Mouse (Mus musculus): ENCODE results near the gene Katnb1.

Gene Katnb1

GRCm38 (mm10) chr8:95084744-95085431 is 3.9 kb downstream of the Katnb1 start:
- no peak for DNase-seq

DNA sequence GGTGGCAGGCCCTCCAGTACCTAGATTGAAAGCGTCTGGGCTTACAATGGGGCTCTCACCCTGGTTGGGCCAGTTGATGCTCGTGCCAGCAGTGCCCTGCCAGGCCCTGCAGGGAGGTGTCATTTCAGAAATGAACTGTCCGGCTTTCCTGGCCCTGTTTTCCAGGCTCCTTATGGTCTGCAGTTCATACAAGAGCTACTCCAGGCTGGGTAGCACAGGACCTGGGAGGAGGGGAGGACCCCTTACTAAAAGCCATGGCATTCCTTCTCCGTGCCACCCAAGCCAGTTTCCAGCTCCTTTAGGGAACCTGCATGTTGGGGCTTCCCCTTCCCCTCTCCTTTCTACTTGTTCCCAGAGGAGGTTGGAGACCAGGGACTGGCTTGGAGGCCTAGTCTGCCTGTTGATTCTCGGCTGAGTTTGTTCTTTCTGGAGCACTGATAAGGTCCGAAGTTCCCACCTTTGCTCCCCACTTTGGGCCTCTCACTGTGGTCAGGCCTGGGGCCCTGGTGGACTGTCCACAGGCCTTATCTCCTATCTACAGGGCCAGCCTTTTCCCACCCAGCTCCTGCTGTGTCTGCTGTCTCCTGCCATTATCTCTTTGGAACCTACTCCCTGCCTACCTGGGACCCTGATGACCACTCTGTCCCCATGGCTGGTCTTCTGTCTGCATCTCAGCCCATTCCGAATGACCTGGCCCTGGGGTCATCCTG is 4.6 kb downstream of the Katnb1 start:
- DNase-seq, result peak; percentile 79

GRCm38 (mm10) chr8:95093574-95093973 is 12.6 kb downstream of the Katnb1 start:
- DNase-seq, result no peak

DNA sequence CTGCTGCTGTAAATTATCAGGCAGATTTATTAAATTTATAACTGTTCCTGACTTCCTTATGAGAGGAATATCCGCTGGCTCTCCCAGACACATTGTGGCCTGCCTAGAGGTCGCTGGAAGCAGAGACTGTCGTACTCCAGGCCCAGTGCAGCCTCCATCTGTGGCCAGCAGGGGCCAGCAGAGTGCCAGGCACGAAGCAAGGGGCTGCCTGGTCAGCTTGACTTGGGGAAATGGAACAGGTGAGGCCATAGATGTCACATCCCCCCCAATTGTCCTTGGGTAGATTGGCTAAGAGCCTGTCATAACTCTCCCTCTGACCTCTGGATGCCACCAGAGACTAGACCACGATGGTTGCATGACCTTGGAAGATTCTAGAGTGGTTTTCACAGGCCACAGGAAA is 18.0 kb downstream of the Katnb1 start:
- peak; percentile 64 for DNase-seq

DNA sequence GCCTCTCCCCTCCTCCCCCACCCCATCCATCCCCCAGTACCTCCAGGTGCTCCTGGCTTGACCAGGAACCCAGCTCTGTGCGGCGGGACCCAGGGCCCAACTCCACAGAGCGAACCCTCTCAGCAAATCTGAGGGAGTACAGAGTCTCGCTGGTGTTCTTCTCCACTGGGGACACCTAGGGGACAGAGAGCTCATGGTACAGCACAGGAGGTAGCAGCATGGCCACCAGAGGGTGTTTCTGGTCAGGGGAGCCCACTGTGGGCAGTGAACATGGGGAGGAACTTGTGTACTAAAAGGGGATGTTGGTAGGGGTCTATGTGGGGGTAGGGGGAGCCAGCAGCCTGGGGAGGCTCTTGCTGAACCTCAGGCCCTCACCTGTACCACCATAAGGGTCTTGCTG is 21.0 kb downstream of the Katnb1 start:
- DNase-seq, result no peak

DNA sequence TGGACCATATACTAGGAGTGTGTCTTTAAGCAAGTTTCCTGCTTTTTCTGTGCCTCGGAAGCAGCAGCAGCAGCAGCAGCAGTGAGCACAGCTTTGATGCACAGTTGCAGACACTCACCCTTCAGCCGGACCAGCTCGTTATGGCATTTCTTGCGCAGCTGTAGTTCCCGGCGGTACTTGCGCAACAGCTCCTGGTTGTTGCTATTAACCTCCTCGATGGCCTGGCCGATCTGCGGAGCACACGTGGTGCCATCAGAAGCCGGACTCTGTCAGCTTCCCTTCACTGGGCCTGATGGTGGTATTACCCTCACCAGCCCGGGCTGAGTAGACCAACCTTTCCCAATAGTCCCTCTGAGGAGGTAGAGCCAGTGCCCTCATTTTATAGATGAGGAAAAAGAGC is 26.3 kb downstream of the Katnb1 start:
- DNase-seq, result no peak

GRCm38 (mm10) chr8:95112594-95112993 is 31.6 kb downstream of the Katnb1 start:
- no peak for DNase-seq

DNA sequence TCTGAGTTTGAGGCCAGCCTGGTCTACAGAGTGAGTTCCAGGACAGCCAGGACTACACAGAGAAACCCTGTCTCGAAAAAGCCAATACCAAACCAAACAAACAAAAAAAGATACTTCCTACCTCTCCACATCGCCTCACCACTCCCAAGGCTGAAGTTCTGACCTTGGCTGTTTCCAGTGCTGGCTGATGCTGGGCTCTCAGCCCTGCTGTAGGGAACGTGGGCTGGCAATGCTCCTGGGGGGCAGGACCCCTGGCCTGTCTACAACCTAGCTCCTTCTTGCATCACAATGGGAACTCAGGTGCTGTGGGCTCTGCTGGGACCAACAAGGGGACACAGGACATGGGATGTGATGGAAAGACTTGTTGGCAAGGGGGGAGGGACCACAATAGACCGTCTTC is 32.1 kb downstream of the Katnb1 start:
- no peak for DNase-seq

- no peak for DNase-seq
These were observed 32.8 kb downstream of the Katnb1 start for GRCm38 (mm10) chr8:95113750-95114149.

- DNase-seq, result no peak
These were observed 42.5 kb downstream of the Katnb1 start for GRCm38 (mm10) chr8:95123455-95123854.

DNA sequence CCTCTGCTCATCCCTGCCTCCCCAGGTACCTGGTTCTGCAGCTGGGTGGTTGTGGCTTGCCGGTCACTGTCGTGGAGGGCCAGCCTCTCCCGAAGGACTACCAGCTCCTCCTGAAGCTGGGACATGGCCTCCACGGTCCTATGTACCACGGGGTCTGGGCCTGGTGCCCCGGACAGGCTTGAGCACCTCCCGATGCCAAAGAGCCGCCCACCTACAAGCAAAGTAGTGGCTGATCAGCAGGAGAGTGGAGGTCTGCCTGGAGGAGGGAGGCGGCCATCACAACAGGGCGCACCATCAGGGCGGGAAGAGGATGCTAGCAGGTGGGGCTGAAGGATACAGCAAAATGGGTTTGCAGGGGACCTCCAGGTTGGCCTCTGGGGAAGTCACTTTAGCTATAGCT is 45.5 kb downstream of the Katnb1 start:
- DNase-seq, result no peak

DNA sequence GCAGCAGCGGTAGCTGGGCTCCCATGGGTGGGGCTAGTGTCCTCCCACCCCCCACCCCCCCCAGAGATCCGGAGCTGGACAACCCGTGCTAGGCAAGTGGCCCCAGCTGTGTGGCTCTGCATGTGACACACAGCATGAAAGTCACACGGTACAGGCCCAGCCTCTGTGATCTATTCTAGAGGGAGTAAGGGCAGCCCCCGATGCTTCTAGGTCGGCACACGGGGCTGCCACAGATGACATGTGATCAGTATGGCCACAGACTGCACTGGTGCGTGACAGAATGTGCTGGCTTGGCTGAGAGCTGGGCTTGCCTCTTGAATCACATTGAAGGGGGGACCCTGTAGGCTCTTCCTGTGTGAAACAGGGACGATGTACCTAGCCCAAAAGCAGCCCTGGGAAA is 46.7 kb downstream of the Katnb1 start:
- DNase-seq, result no peak

DNA sequence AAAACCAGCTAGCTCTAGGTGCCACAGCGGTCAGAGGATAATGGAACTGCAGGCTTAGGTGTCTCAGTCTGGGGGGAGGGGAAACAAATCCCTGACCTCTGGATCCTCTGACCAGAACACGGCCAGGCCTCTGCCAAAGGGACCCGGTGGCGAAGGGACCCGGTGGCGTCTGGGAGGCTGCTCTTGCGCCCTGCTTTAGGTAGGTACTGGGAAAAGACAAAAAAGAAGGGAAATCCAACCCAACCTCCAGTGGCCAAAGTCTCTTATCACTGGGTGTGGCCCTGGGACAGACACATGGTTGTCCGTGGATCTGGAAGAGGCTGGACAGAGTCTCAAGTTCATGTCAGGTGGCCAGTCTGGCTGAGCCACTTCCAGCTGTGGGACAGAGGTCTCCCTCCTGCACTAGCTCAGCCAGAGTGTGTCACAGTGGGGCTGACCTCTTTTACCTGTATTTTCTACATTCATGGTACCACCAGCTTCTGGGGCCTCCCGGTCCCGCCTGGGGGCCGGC is 47.8 kb downstream of the Katnb1 start:
- DNase-seq, result no peak

DNA sequence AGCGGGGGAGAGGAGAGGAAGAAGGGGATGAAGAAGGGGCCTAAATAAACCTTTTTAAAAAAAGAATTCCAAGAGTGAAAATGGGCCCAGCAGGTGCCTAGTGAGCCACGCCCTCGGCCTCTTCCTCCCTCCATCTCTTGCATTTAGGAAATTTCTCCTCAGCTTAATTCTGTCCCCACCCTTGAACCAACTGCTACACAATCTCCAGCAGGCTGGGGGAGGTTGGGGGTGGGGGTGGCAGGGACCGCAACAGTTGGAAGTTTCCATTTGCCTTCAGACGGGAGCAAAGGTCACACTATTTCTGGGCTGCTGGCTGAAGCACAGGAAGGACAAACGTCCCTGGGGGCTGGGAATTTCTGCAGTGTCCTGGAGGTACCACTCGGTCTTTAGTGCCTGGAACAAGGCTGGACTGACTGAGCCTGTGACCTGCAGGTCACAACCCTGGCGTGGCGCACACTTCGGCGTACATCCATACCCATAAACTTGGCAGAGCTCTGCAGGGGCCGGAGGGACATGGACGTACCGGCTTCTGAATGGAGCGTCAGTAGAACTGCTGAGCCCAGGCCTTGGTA is 50.1 kb downstream of the Katnb1 start:
- no peak for DNase-seq

DNA sequence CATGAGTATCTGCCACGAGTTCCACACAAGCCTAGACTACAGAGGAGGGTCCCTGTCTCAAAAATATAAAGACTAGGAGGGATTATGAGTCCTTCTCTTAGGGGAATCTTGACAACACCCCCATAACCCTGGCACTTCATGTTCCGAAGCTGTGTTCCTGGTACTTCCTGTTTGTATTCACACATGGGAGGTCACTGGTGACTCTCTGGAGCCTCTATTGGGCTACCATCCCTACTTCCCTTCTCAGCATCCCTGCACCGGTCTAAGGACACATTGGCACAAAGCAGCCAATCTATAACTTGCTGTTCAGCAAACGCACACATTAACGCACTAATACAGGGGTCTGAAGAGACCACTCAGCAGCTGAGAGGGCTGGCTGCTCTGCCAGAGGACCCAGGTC is 51.0 kb downstream of the Katnb1 start:
- no peak for DNase-seq

GRCm38 (mm10) chr8:95134186-95134585 is 53.2 kb downstream of the Katnb1 start:
- no peak for DNase-seq

GRCm38 (mm10) chr8:95135242-95135641 is 54.3 kb downstream of the Katnb1 start:
- DNase-seq, result no peak

DNA sequence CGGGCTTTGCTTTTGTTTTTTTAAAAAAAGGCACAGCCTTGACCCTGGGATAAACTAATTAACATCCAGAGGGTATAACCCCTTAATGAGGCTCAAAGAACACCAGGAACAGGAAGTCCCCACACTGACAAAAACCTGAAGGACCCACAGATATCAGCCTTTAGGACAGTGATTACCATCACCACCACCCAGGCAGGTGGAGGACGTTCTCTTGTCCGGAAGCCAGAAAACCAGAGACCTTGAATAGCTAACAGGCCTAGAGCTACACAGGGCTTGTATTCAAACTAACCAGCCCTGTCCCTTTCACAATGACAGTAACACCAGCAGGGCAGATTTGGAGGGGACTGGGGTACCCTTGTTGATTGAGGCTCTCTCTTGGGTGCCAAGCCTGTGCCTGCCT is 55.2 kb downstream of the Katnb1 start:
- no peak for DNase-seq

GRCm38 (mm10) chr8:95137201-95137600 is 56.2 kb downstream of the Katnb1 start:
- no peak for DNase-seq

DNA sequence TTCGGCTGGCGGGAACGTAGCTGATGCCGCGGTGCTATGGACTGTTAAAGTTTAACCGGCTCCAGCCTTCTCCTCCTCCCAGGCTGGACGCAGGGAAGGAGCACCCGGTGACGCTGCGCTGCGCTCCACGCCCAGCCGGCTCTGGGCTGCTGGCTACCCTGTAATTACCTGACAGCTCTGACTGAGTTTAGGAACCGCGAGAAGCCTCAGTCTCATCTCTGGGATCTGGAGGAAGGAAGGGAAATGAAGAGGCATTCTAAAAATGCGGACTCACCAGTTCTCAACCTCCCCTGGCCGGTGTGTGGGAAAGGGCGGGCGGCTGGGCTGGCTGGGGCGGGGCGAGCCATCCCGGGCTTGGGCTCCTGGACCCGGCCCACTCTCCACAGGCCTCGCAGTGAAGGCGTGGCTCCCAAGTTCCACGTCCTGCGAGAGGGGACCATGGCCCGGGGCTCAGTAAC is 56.7 kb downstream of the Katnb1 start:
- DNase-seq, result no peak

- peak; percentile 28 for DNase-seq
These were observed 57.5 kb downstream of the Katnb1 start for GRCm38 (mm10) chr8:95138341-95139050.

DNA sequence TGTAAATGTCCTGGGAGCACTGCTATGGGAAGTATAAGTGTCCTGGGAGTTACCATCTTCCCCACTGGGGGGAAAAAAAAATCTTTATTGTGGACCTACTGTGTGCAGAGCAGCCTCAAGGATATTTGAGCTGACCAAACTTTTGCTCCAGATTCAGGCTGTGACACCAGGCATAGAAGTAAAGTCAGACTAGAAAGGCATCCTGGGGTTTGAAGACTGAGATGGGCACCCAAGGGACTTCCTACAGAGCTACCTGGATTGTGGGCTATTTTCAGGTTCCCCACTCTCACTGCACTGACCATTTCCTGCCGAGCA is 58.0 kb downstream of the Katnb1 start:
- no peak for DNase-seq

DNA sequence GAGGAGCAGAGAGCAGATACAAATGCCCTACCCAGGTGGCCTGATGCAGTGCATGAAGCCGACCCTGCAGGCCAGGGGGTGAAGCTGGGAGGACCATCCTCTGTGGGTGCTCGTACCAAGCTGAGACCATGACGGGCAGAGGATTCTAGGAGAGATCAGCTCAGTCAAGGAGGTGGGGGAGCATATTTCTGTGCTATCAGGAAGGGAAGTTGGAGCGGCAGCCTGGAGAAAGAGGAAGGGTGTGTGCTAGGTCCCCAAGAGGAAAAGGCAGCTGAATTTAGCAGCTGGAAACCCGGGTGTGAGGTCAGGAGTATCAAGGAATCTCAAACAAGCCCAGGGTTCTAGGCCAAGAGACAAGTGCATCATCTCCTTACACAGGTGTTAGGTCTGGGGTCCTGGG is 59.6 kb downstream of the Katnb1 start:
- no peak for DNase-seq

GRCm38 (mm10) chr8:95141026-95141425 is 60.0 kb downstream of the Katnb1 start:
- no peak for DNase-seq
